Mouse (Mus musculus): ENCODE measurements around the gene Znrf4. TPM values are rescaled to one million over a fixed set of nuclear protein-coding genes. Genes with fewer than 3 reads are reported as not detected.

Gene Znrf4
- total and polyA plus RNA-seq, 2 experiments: not detected

GRCm38 (mm10) chr17:56474831-56475581, 37.2 kb downstream of the Znrf4 start:
- peaks cover 24% of the 10 kb centered on the region; the same call in 1 of the 2 replicates for H3K27me3 ChIP-seq (ENCODE audit: control insufficient read depth, insufficient read depth, low read length)
- no peak overlapping the region for H3K9ac ChIP-seq (ENCODE audit: low read depth, low read length)
- TF ChIP-seq CTCF (IDR thresholded peaks at IDR 0.05; ENCODE audit: low read depth, low read length): no peak
- TF ChIP-seq POLR2A (IDR thresholded peaks at IDR 0.05; ENCODE audit: extremely low read depth, insufficient read depth, low read length): no peak
- H3K4me3 ChIP-seq (ENCODE audit: insufficient read depth, low read depth, low read length): no peak overlapping the region
- 6% methylated on average over 24 of the region's 24 CpGs for WGBS
- no peaks in the 10 kb centered on the region for H3K36me3 ChIP-seq (ENCODE audit: control insufficient read depth, insufficient read depth, low read length)
- peaks cover 4% of the 10 kb centered on the region for H3K4me1 ChIP-seq (ENCODE audit: control insufficient read depth, insufficient read depth, low read length)
- H3K79me2 ChIP-seq (ENCODE audit: control insufficient read depth, insufficient read depth, low read length): no peaks in the 10 kb centered on the region
- no peak overlapping the region for H3K27ac ChIP-seq (replicated peaks; ENCODE audit: insufficient read depth, low read depth, low read length)
- no peak for DNase-seq (ENCODE audit: extremely low read depth, low read depth, low spot score)

GRCm38 (mm10) chr17:56474311-56474830, 37.9 kb downstream of the Znrf4 start:
- Histone ChIP-seq H3K4me1 (ENCODE audit: control insufficient read depth, insufficient read depth, low read length) (peaks cover 4% of the 10 kb centered on the region), H3K36me3 (ENCODE audit: control insufficient read depth, insufficient read depth, low read length) (no peaks in the 10 kb centered on the region), H3K9ac (ENCODE audit: low read depth, low read length) (no peak overlapping the region), H3K27me3 (ENCODE audit: control insufficient read depth, insufficient read depth, low read length) (peaks cover 24% of the 10 kb centered on the region; the same call in 1 of the 2 replicates), H3K79me2 (ENCODE audit: control insufficient read depth, insufficient read depth, low read length) (no peaks in the 10 kb centered on the region), H3K4me3 (ENCODE audit: insufficient read depth, low read depth, low read length) (no peak overlapping the region), H3K27ac (replicated peaks; ENCODE audit: insufficient read depth, low read depth, low read length) (no peak overlapping the region)
- no peak for DNase-seq (ENCODE audit: extremely low read depth, low read depth, low spot score)
- no peak for TF ChIP-seq CTCF (IDR thresholded peaks at IDR 0.05; ENCODE audit: low read depth, low read length)
- TF ChIP-seq POLR2A (IDR thresholded peaks at IDR 0.05; ENCODE audit: extremely low read depth, insufficient read depth, low read length): no peak
- 8% methylated on average over 32 of the region's 32 CpGs for WGBS

GRCm38 (mm10) chr17:56473611-56473905, 38.7 kb downstream of the Znrf4 start:
- WGBS: 6% methylated on average over 11 of the region's 11 CpGs
- no peak for DNase-seq (ENCODE audit: extremely low read depth, low read depth, low spot score)
- H3K4me3 ChIP-seq (ENCODE audit: insufficient read depth, low read depth, low read length): no peak overlapping the region
- H3K27me3 ChIP-seq (ENCODE audit: control insufficient read depth, insufficient read depth, low read length): peaks cover 24% of the 10 kb centered on the region; the same call in 1 of the 2 replicates
- H3K79me2 ChIP-seq (ENCODE audit: control insufficient read depth, insufficient read depth, low read length): no peaks in the 10 kb centered on the region
- no peak overlapping the region for H3K9ac ChIP-seq (ENCODE audit: low read depth, low read length)
- no peak overlapping the region for H3K27ac ChIP-seq (replicated peaks; ENCODE audit: insufficient read depth, low read depth, low read length)
- H3K36me3 ChIP-seq (ENCODE audit: control insufficient read depth, insufficient read depth, low read length): no peaks in the 10 kb centered on the region
- peaks cover 4% of the 10 kb centered on the region for H3K4me1 ChIP-seq (ENCODE audit: control insufficient read depth, insufficient read depth, low read length)
- no peak for TF ChIP-seq CTCF (IDR thresholded peaks at IDR 0.05; ENCODE audit: low read depth, low read length)
- no peak for TF ChIP-seq POLR2A (IDR thresholded peaks at IDR 0.05; ENCODE audit: extremely low read depth, insufficient read depth, low read length)

- no peak overlapping the region for H3K9ac ChIP-seq (ENCODE audit: low read depth, low read length)
- peak overlapping the region; percentile 19; the same call in 1 of the 2 replicates for H3K4me3 ChIP-seq (ENCODE audit: insufficient read depth, low read depth, low read length)
- TF ChIP-seq CTCF (IDR thresholded peaks at IDR 0.05; ENCODE audit: low read depth, low read length): peak; percentile 35; the same call in 1 of the 2 replicates
- TF ChIP-seq POLR2A (IDR thresholded peaks at IDR 0.05; ENCODE audit: extremely low read depth, insufficient read depth, low read length): no peak
- peaks cover 24% of the 10 kb centered on the region; the same call in 1 of the 2 replicates for H3K27me3 ChIP-seq (ENCODE audit: control insufficient read depth, insufficient read depth, low read length)
- 3% methylated on average over 50 of the region's 50 CpGs for WGBS
- peaks cover 4% of the 10 kb centered on the region for H3K4me1 ChIP-seq (ENCODE audit: control insufficient read depth, insufficient read depth, low read length)
- H3K36me3 ChIP-seq (ENCODE audit: control insufficient read depth, insufficient read depth, low read length): no peaks in the 10 kb centered on the region
- no peak for DNase-seq (ENCODE audit: extremely low read depth, low read depth, low spot score)
- no peaks in the 10 kb centered on the region for H3K79me2 ChIP-seq (ENCODE audit: control insufficient read depth, insufficient read depth, low read length)
- H3K27ac ChIP-seq (replicated peaks; ENCODE audit: insufficient read depth, low read depth, low read length): no peak overlapping the region
Observed at GRCm38 (mm10) chr17:56472733-56473610, 39.3 kb downstream of the Znrf4 start.

DNA sequence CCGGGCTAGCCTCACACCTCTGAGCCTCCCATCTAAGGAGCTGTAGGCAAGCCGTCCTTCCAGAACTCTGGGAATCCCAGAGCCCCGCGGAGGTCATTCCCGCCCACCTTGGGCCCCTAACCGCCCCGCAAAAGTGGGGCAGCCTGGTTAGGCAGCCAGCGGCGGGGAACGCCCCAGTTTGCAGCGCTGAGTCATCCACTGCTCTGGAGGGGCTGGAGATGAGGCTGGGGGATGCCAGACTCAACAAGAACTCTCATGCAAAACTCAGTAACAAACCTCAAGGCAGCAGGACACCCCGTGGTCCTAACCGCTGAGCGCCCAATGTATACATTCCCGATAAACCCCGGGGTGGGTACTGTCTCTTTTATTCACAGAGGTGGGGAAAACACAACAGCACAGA, 40.1 kb downstream of the Znrf4 start:
- no peak overlapping the region for H3K4me3 ChIP-seq (ENCODE audit: insufficient read depth, low read depth, low read length)
- WGBS: 15% methylated on average over 16 of the region's 16 CpGs
- no peaks in the 10 kb centered on the region for H3K79me2 ChIP-seq (ENCODE audit: control insufficient read depth, insufficient read depth, low read length)
- TF ChIP-seq CTCF (IDR thresholded peaks at IDR 0.05; ENCODE audit: low read depth, low read length) (no peak), POLR2A (IDR thresholded peaks at IDR 0.05; ENCODE audit: extremely low read depth, insufficient read depth, low read length) (no peak)
- peaks cover 4% of the 10 kb centered on the region for H3K4me1 ChIP-seq (ENCODE audit: control insufficient read depth, insufficient read depth, low read length)
- no peaks in the 10 kb centered on the region for H3K36me3 ChIP-seq (ENCODE audit: control insufficient read depth, insufficient read depth, low read length)
- peaks cover 24% of the 10 kb centered on the region; the same call in 1 of the 2 replicates for H3K27me3 ChIP-seq (ENCODE audit: control insufficient read depth, insufficient read depth, low read length)
- no peak for DNase-seq (ENCODE audit: extremely low read depth, low read depth, low spot score)
- H3K27ac ChIP-seq (replicated peaks; ENCODE audit: insufficient read depth, low read depth, low read length): no peak overlapping the region
- no peak overlapping the region for H3K9ac ChIP-seq (ENCODE audit: low read depth, low read length)
